Mouse (Mus musculus): ENCODE measurements at regions not wholly inside any gene's neighbourhood (a gene's known extent, or its start where the extent isn't known, plus 50 kb on each side); places are given as distances from the start of the nearest gene placed in this dataset.

- no peak for DNase-seq (ENCODE audit: low spot score in 2 of 2)
These were observed 162.7 kb upstream of the Atp2b1 start for GRCm38 (mm10) chr10:98751376-98752058.

- DNase-seq (ENCODE audit: low spot score in 2 of 2) = no peak
These were observed 153.1 kb upstream of the Atp2b1 start for GRCm38 (mm10) chr10:98761080-98761479.

- DNase-seq (ENCODE audit: low spot score in 2 of 2) = no peak
These were observed 148.3 kb upstream of the Atp2b1 start for GRCm38 (mm10) chr10:98765786-98766419.

- no peak for DNase-seq (ENCODE audit: low spot score in 2 of 2)
These were observed 134.4 kb upstream of the Atp2b1 start for GRCm38 (mm10) chr10:98779783-98780182.

- no peak for DNase-seq (ENCODE audit: low spot score in 2 of 2)
These were observed 133.3 kb upstream of the Atp2b1 start for GRCm38 (mm10) chr10:98780938-98781337.

GRCm38 (mm10) chr10:98781888-98782351 is 132.3 kb upstream of the Atp2b1 start:
- DNase-seq (ENCODE audit: low spot score in 2 of 2) = no peak

GRCm38 (mm10) chr10:98785411-98785810 is 128.8 kb upstream of the Atp2b1 start:
- DNase-seq (ENCODE audit: low spot score in 2 of 2) = no peak

GRCm38 (mm10) chr10:98786089-98786488 is 128.1 kb upstream of the Atp2b1 start:
- DNase-seq (ENCODE audit: low spot score in 2 of 2) = no peak

GRCm38 (mm10) chr10:98789763-98790162 is 124.4 kb upstream of the Atp2b1 start:
- DNase-seq (ENCODE audit: low spot score in 2 of 2) = no peak

GRCm38 (mm10) chr10:98790456-98790855 is 123.8 kb upstream of the Atp2b1 start:
- DNase-seq (ENCODE audit: low spot score in 2 of 2) = no peak

GRCm38 (mm10) chr10:98792019-98792741 is 122.0 kb upstream of the Atp2b1 start:
- DNase-seq (ENCODE audit: low spot score in 2 of 2) = no peak

GRCm38 (mm10) chr10:98793926-98794536 is 120.2 kb upstream of the Atp2b1 start:
- no peak for DNase-seq (ENCODE audit: low spot score in 2 of 2)

- DNase-seq (ENCODE audit: low spot score in 2 of 2) = no peak
These were observed 118.2 kb upstream of the Atp2b1 start for GRCm38 (mm10) chr10:98796016-98796415.

- DNase-seq (ENCODE audit: low spot score in 2 of 2) = no peak
These were observed 115.4 kb upstream of the Atp2b1 start for GRCm38 (mm10) chr10:98798634-98799415.

- no peak for DNase-seq (ENCODE audit: low spot score in 2 of 2)
These were observed 114.4 kb upstream of the Atp2b1 start for GRCm38 (mm10) chr10:98799830-98800229.

GRCm38 (mm10) chr10:98800949-98801348 is 113.3 kb upstream of the Atp2b1 start:
- DNase-seq (ENCODE audit: low spot score in 2 of 2) = no peak

- DNase-seq (ENCODE audit: low spot score in 2 of 2) = no peak
These were observed 109.2 kb upstream of the Atp2b1 start for GRCm38 (mm10) chr10:98805013-98805412.

- DNase-seq (ENCODE audit: low spot score in 2 of 2) = peak; percentile 31 to 49
These were observed 107.2 kb upstream of the Atp2b1 start for GRCm38 (mm10) chr10:98806798-98807535.

- no peak for DNase-seq (ENCODE audit: low spot score in 2 of 2)
These were observed 105.6 kb upstream of the Atp2b1 start for GRCm38 (mm10) chr10:98808644-98809043.

GRCm38 (mm10) chr10:98829051-98829450 is 85.2 kb upstream of the Atp2b1 start:
- no peak for DNase-seq (ENCODE audit: low spot score in 2 of 2)

GRCm38 (mm10) chr10:98831488-98831887 is 82.7 kb upstream of the Atp2b1 start:
- DNase-seq (ENCODE audit: low spot score in 2 of 2) = no peak
